Mouse (Mus musculus) heart, embryonic 11.5 days (tissue): Measurements from ENCODE around the gene Arid2. TPM values are rescaled to one million over a fixed set of nuclear protein-coding genes. Genes with fewer than 3 reads are reported as not detected.
A peak's percentile ranks its signal among the peaks of the same experiment; 100 is the strongest.

Experiments used
- ATAC-seq: fragments of 200-750 bp; cut with Nextera tagmentation; replicated peaks from 2 replicates; pipeline ENCODE4 v1.8.0; 2017; ENCODE audit warnings: moderate library complexity; ENCODE audit not compliant: insufficient number of reproducible peaks, low FRiP score, low TSS enrichment
- H3K27ac ChIP-seq: fragments of 300-500 bp; sonication (generic); 2 replicates; pipeline ENCODE4 v1.5.1; 2014; ENCODE audit warnings: mild to moderate bottlenecking, low read depth, low read length
- H3K27me3 ChIP-seq: fragments of 300-500 bp; sonication (generic); 2 replicates; pipeline ENCODE4 v1.6.1; 2014; ENCODE audit warnings: mild to moderate bottlenecking, low read length, mixed read lengths; ENCODE audit not compliant: control insufficient read depth, insufficient read depth
- H3K36me3 ChIP-seq: fragments of 300-500 bp; sonication (generic); 2 replicates; pipeline ENCODE4 v1.6.1; 2014; ENCODE audit warnings: mild to moderate bottlenecking, low read length, moderate library complexity, mixed read lengths; ENCODE audit not compliant: control insufficient read depth, insufficient read depth
- H3K4me1 ChIP-seq: fragments of 300-500 bp; sonication (generic); 2 replicates; pipeline ENCODE4 v1.6.1; 2014; ENCODE audit warnings: low read length; ENCODE audit not compliant: control insufficient read depth, insufficient read depth
- H3K4me2 ChIP-seq: fragments of 300-500 bp; sonication (generic); 2 replicates; pipeline ENCODE4 v1.6.1; 2014; ENCODE audit warnings: mild to moderate bottlenecking, moderate library complexity
- H3K4me3 ChIP-seq: fragments of 300-500 bp; sonication (generic); 2 replicates; pipeline ENCODE4 v1.5.1; 2014; ENCODE audit warnings: low read depth, low read length
- H3K9ac ChIP-seq: fragments of 300-500 bp; sonication (generic); 2 replicates; pipeline ENCODE4 v1.6.1; 2014; ENCODE audit warnings: mild to moderate bottlenecking, low read depth, low read length, moderate library complexity
- H3K9me3 ChIP-seq: fragments of 300-500 bp; sonication (generic); replicated peaks from 2 replicates; pipeline ENCODE4 v1.6.1; 2016; ENCODE audit warnings: low read length; ENCODE audit not compliant: control insufficient read depth
- WGBS: fragments of 180-500 bp; shearing (Covaris S2); extraction: QIAGEN DNeasy Blood & Tissue Kit; methylation state at CpG from one replicate; pipeline ENCODE4 v1.1.7; 2014; ENCODE audit not compliant: insufficient replicate concordance; 5-methylcytosine and 5-hydroxymethylcytosine counted together
- polyA plus RNA-seq: library from polyadenylated mRNA; unstranded; fragments of >200 nt; fragmentation: Nextera tagmentation; extraction: Ambion mirVana; gene quantifications from 2 replicates; pipeline ENCODE4 v1.2.1, GENCODE M21; 2014

Arid2 gene
- polyA plus RNA-seq, 1 experiment from 2014 or later: 22.6 TPM

DNA sequence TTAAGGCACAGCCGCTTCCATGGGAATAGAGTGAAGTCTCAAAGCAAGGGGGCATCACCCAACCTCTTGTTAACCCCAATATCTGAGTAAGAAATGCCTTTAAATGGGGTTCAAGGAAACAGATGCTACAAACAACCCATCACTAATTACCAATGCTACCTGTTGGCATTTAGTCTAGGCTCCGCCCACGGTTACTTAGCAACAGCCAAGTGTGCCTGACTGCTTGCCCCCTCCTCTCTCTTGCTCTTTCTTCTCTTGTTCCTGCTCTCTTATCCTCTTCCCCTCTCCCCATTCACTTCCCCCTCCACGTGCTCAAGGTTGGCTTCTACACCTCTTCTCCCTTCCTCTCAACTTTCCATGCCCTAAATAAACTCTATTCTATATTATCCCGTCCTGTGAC, 6.1 kb upstream of the Arid2 start:
- peaks cover 35% of the 10 kb centered on the region for H3K4me1 ChIP-seq
- no peak overlapping the region for H3K4me3 ChIP-seq
- no peaks in the 10 kb centered on the region for H3K27me3 ChIP-seq
- peaks cover 17% of the 10 kb centered on the region; the same call in 1 of the 2 replicates for H3K36me3 ChIP-seq
- 79% methylated on average over 5 of the region's 5 CpGs for WGBS
- no peak overlapping the region for H3K27ac ChIP-seq
- H3K9ac ChIP-seq: no peak overlapping the region
- no peaks in the 10 kb centered on the region for H3K9me3 ChIP-seq
- peak overlapping the region; percentile 7; the same call in 1 of the 2 replicates for H3K4me2 ChIP-seq
- ATAC-seq: no peak

DNA sequence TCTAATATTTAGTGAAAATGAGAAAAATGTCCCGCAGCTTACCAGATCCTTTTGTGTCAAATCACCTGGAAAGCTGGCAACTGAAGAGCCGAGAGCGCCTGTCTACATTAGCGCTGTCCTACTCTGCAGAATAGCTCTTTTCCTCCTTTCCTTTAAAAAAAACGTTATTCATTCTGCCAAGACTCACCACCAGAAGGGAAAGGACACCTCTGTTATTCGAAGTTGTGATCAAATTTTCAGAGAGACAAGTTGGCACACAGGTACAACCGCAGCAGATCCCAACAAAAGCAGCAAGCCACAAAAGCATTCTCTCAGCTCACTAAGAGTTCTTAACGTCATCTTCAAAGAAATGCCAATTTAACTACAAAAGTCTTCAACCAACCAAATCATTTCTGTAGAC, 4.2 kb upstream of the Arid2 start:
- H3K4me3 ChIP-seq: peak overlapping the region; percentile 82; the same call in 1 of the 2 replicates
- H3K9ac ChIP-seq: no peak overlapping the region

DNA sequence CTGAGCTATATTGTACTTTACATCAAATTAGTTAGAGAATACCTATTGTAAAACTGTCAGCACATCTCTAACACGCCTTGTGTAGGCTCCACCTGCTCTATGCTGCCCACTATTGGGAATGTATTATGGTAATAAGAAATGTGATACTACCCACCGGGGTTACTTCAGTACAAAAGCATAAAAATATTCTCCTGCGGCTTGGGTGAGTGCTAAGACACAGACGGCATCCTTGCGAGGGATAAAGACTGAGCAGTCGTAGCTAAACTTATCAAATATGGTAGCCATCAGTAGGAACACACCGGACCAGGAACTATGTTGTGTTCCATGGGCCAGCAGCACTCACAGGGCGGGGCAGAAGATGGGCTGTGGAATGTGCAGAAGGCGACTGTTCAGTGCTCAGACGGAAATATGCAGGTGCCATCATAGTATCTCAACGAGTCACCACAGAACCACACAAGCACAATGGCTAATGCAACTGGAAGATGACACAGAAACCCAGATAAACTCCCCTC, 3.3 kb upstream of the Arid2 start:
- Histone ChIP-seq H3K4me1 (peaks cover 18% of the 10 kb centered on the region), H3K27ac (peak overlapping the region; percentile 100), H3K27me3 (no peaks in the 10 kb centered on the region), H3K4me2 (peak overlapping the region; percentile 88), H3K9me3 (no peaks in the 10 kb centered on the region), H3K36me3 (peaks cover 11% of the 10 kb centered on the region; the same call in 1 of the 2 replicates), H3K9ac (peak overlapping the region; percentile 98), H3K4me3 (peak overlapping the region; percentile 82)
- WGBS: 23% methylated on average over 11 of the region's 11 CpGs
- no peak for ATAC-seq

More for the DNA sequence above, 4.2 kb upstream of the Arid2 start:
- no peaks in the 10 kb centered on the region for H3K9me3 ChIP-seq
- no peaks in the 10 kb centered on the region for H3K27me3 ChIP-seq
- no peak overlapping the region for H3K27ac ChIP-seq
- 79% methylated on average over 8 of the region's 8 CpGs for WGBS
- peaks cover 11% of the 10 kb centered on the region; the same call in 1 of the 2 replicates for H3K36me3 ChIP-seq
- H3K4me2 ChIP-seq: peak overlapping the region; percentile 88
- no peak for ATAC-seq
- H3K4me1 ChIP-seq: peaks cover 20% of the 10 kb centered on the region

DNA sequence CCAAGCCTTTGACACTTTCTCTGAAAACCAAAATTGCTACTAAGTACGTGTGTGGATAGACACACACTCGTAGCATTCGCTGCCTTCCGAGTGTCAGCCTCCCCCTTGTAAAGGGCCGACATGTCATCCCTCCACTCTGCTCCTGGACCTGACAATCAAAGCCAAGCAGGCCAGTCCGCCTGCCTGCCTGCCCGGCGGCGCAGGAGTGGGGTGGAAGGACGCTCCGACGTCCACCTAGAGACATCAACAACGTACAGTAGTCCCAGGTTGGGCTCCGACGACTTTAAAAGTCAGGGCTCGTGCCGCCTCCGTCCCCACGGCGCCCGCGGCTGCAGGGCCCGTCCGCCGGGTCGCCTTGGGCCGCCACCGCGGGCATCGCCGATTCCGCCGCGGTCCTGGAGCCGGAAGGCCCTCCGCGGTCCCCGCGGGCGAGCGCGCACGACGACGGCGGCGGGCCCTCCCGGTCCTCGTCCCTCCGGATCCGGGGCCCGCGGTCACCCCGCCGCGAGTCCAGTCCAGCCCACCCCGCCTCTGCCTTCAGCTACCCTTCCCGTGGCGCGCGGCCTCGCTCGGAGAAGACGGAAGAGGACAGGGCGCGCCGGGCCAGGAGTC, 2.5 kb upstream of the Arid2 start:
- Histone ChIP-seq H3K4me1 (peaks cover 16% of the 10 kb centered on the region), H3K4me3 (peak overlapping the region; percentile 82), H3K9ac (peak overlapping the region; percentile 98), H3K4me2 (peak overlapping the region; percentile 88), H3K27me3 (no peaks in the 10 kb centered on the region), H3K36me3 (peaks cover 7% of the 10 kb centered on the region; the same call in 1 of the 2 replicates), H3K27ac (peak overlapping the region; percentile 100), H3K9me3 (no peaks in the 10 kb centered on the region)
- peak; percentile 15 for ATAC-seq
- WGBS: under 1% methylated on average over 61 of the region's 67 CpGs

DNA sequence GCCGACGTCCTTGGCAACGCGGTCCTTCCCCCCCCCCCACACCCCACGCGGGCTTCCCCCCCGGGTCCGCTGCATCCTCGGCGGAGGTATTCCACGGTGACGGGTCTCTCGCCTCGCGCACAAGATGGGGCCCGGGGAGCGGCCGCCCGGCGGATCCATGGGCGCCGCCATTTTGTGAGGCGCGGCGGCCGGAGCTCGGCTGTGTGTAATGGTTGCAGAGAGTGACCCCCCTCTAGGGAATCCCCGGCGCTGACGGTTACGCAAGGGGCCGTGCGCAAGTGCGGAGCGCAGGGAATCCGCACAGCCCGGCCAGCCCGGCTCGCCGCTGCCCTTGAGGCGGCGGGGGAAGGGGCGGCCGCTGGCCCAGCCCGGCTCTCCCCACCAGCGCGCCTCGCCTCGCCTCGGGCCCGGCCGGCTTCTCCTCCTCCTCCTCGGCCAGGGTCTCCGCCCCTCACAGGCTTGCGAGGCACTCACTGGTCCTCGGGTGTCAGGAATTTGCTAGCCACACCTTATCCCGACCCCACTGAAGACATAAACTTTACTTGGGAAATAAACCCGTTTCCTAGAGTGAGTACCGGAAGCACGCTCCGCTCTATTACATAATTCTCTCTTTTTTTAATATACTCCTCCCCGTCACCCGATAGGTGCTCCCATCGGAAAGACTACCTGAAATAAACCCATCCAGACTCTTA, 1.8 kb upstream of the Arid2 start:
- WGBS: under 1% methylated on average over 55 of the region's 64 CpGs

DNA sequence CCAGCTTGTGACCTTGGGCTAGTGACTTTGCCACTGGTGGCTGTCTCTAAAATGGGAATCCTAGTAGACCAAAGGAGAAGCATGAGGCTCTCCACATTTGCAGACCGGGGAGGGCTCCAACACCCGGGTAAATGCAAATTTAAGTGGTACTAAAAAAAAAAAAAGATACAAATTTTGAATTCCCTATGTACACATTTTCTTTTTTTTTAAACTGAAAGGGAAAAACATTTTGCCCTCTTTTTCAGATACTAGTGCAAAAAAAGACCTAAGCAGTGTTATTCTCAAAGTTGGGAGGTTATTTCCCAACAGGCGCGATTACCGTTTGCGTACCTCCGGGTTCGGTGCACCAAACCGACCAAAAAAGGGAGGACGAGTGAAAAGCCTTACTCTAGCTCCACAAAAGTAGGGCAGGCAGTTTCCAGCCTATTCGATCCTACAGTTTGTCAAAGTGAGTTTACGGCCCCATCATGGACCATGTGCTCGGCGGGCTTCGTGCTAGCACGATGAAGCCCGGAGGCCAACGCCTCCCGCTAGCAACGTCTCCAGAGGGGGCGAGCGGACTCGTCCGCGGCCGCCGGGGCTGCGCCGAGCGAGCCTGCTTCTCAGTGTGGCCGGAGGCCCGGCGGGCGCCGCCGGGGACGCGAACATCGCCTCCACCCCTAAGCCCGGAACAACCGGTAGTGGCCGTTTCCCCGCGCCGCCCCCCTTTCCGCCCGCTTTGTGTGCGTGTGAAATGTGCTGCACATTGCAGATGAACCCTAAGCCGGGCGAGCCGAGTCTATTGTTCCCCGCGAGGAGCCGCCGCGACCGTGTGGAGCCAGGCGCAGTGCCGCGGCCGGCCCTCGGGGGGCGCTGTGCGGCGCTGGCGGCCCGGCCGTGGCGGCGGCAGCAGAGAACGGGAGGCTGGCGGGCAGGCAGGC, 1.0 kb upstream of the Arid2 start:
- H3K27ac ChIP-seq: peak overlapping the region; percentile 100
- H3K27me3 ChIP-seq: no peaks in the 10 kb centered on the region
- peak overlapping the region; percentile 88 for H3K4me2 ChIP-seq
- no peaks in the 10 kb centered on the region for H3K36me3 ChIP-seq
- peaks cover 17% of the 10 kb centered on the region for H3K4me1 ChIP-seq
- H3K4me3 ChIP-seq: peak overlapping the region; percentile 82
- WGBS: under 1% methylated on average over 67 of the region's 72 CpGs
- ATAC-seq: peak; percentile 74
- no peaks in the 10 kb centered on the region for H3K9me3 ChIP-seq
- H3K9ac ChIP-seq: peak overlapping the region; percentile 98

More for the DNA sequence above, 1.8 kb upstream of the Arid2 start:
- Histone ChIP-seq H3K36me3 (0 out of 2 replicates have a peak, but pooled peaks cover 2% of the 10 kb centered on the region), H3K27ac (peak overlapping the region; percentile 100), H3K4me2 (peak overlapping the region; percentile 88), H3K9ac (peak overlapping the region; percentile 98), H3K27me3 (no peaks in the 10 kb centered on the region), H3K4me3 (peak overlapping the region; percentile 82), H3K9me3 (no peaks in the 10 kb centered on the region), H3K4me1 (peaks cover 19% of the 10 kb centered on the region)
- ATAC-seq: peak; percentile 75

DNA sequence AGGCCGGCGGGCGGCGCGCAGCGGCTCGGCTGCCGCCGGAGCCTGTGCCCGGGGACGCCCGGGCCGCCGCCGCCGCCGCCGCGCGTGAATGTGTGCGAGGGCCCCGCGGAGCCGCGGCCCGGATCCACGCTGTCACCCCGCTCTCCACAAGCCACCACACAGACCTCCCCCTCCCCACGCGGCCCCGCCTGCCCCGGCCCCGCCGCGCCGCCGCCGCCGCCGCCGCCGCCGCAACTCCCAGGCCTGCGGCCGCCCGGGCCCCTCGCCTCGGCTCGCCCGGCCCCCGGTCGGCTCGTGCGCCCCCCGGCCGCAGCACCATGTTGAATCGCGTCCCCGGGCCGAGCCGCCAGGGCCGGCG, 404 bp upstream of the Arid2 start:
- H3K4me1 ChIP-seq: peaks cover 16% of the 10 kb centered on the region
- H3K27me3 ChIP-seq: no peaks in the 10 kb centered on the region
- WGBS: 2% methylated on average over 28 of the region's 63 CpGs
- H3K4me2 ChIP-seq: peak overlapping the region; percentile 88
- no peaks in the 10 kb centered on the region for H3K9me3 ChIP-seq
- H3K27ac ChIP-seq: peak overlapping the region; percentile 100
- peak overlapping the region; percentile 82 for H3K4me3 ChIP-seq
- peak; percentile 45 for ATAC-seq
- H3K36me3 ChIP-seq: no peaks in the 10 kb centered on the region
- peak overlapping the region; percentile 98 for H3K9ac ChIP-seq
